Mouse (Mus musculus) liver, embryonic 14.5 days (tissue): ENCODE data around the gene Egfem1.

Experiments used
- CTCF ChIP-seq: IDR thresholded peaks from 2 replicates; pipeline ENCODE4 v1.5.1; 2016; ENCODE audit warnings: antibody characterized with exemption, low read depth, control low read depth
- EP300 ChIP-seq: IDR thresholded peaks from 2 replicates; pipeline ENCODE4 v1.6.1; 2016; ENCODE audit warnings: antibody characterized with exemption, low read depth

- TF ChIP-seq CTCF = no peak
- TF ChIP-seq EP300 = no peak
Measured at GRCm38 (mm10) chr3:29544056-29544455, 462.2 kb downstream of the Egfem1 start.
